Mouse (Mus musculus) liver, embryonic 14.5 days (tissue): ENCODE measurements around the gene Sgcd.

ENCODE experiments used
- CTCF ChIP-seq: IDR thresholded peaks from 2 replicates; pipeline ENCODE4 v1.5.1; 2016; ENCODE audit warnings: antibody characterized with exemption, low read depth, control low read depth
- EP300 ChIP-seq: IDR thresholded peaks from 2 replicates; pipeline ENCODE4 v1.6.1; 2016; ENCODE audit warnings: antibody characterized with exemption, low read depth

DNA sequence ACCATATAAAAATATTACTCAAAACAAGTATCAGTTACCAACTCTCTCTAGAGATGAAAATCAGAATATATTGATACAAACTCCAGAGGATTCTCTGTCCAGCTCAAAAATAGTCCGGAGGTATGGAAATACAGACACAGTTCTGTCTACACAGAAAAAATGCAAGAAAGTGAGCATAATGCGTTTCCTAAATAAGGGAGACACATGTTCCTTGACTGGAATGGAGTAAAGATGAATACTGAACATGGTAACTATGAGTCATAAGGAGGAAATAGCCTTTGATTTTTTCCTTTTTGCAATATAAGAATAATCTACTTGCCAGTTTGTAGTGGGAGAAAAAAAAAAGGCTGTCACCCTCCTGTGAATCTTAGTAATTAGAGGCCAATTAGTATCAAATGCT lies 655.1 kb downstream of the Sgcd start:
- no peak for TF ChIP-seq CTCF
- no peak for TF ChIP-seq EP300
